Mouse (Mus musculus): ENCODE results near the gene Rsrc1.

DNA sequence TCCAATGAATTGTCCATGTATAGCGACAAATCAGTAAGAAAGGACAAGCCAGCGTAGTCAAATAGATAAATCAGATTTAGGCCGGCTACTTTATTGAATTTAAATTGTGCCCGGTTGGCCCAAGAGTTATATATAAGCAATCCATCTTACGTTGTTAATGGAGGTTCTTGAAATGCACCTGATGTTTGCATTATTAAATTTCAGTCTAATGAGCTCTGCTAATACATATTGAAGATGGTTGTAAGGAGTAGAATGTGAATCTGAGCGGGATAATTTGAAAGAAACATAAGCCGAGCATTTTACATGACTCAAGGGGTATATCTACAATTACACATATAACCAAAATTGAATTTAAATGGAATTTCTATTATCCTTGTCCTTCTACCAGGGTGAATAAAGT is 307.5 kb downstream of the Rsrc1 start:
- TF ChIP-seq CTCF (IDR thresholded peaks at IDR 0.05; ENCODE audit: control insufficient read depth, insufficient read depth, insufficient replicate concordance, low read depth, low read length) (no peak), POLR2A (IDR thresholded peaks at IDR 0.05; ENCODE audit: control insufficient read depth, low read depth, low read length) (no peak)

All from testis, adult 2 months (tissue).